Mouse (Mus musculus): ENCODE measurements around the gene Treh. TPM values are rescaled to one million over a fixed set of nuclear protein-coding genes. Genes with fewer than 3 reads are reported as not detected.
A peak's percentile ranks its signal among the peaks of the same experiment; 100 is the strongest.

The Treh gene
- total and polyA plus RNA-seq, 2 experiments from 2014 or later: not detected

DNA sequence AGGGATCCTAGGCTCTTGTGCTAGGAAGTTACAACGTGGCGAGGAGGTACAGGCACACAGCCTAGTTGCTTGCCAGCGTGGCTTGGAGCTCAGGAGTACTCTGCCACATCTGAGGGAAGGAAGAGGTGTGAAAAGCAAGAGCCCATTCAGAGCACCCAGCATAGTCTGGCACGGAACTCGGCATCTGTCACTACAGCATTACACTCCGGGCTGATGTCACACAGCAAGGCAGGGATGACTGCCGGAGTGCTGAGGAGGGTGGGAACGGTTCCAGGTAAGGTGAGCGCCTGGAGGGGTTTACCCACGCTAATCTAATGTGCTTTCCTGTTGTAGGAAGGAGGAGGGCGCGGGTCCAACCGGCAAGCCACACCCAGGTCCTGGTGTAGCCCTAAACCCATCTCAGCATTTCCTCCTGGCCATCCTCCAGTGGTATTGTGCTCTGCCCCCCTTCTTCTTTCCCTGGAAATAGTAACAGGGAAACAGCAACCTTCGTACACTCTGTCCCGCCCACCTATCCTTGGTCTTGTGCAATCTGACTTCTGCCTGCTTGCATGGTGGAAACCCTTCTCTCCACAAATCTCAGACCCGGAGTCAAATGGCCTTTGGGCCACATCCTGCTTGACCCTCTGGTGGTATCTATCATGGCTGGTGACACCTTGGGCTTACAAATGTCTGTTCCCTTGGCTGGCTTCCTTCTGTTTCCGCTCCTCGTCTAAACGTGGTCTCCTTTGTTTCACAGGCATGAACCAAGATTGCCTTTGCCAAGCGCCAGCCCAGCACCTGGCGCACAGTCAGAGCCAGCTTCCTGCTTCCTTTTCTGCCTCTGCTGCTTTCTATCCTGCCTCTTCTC, 18.9 kb downstream of the Treh start:
- peak overlapping the region; percentile 6; the same call in 1 of the 2 replicates for H3K27ac ChIP-seq (ENCODE audit: low read depth, low read length)
- H3K9me3 ChIP-seq (ENCODE audit: low read length): no peaks in the 10 kb centered on the region
- ATAC-seq (ENCODE audit: low FRiP score): no peak
- H3K4me1 ChIP-seq (ENCODE audit: insufficient read depth, low read length): 0 out of 2 replicates have a peak, but pooled peaks cover 2% of the 10 kb centered on the region
- no peaks in the 10 kb centered on the region for H3K27me3 ChIP-seq (ENCODE audit: insufficient read depth, low read length)
- H3K4me2 ChIP-seq (ENCODE audit: low read depth, low read length, poor library complexity, severe bottlenecking): no peak overlapping the region
- peaks cover 48% of the 10 kb centered on the region for H3K36me3 ChIP-seq (ENCODE audit: insufficient read depth, low read length)
- 83% methylated on average over 21 of the region's 21 CpGs for WGBS
- H3K4me3 ChIP-seq (ENCODE audit: low read depth, low read length): no peak overlapping the region
- no peak overlapping the region for H3K9ac ChIP-seq (replicated peaks; ENCODE audit: low read length, poor library complexity, severe bottlenecking)
- no peak for TF ChIP-seq CTCF (IDR thresholded peaks at IDR 0.05)
- DNase-seq (ENCODE audit: low spot score): peak; percentile 65

DNA sequence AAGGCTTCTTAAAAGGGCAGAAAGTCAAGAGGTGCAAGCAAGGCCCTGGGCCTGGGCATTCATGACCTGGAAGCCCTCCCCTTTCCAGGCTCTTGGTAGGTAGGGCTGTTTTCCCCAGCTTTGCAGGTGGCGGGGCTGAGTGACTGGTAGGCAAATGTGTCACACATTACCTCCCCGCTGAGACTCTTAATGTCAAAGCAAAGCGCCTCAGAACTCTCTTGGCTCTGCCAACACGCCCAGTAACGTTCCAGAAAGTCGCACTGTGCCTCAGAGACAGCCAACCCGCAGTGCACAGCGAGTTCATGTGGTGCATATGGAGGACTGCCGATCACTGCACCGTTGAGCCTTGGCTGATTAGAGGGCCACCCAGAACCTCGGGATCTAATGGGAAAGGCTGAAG, 20.0 kb downstream of the Treh start:
- Histone ChIP-seq H3K9me3 (ENCODE audit: low read length) (no peaks in the 10 kb centered on the region), H3K36me3 (ENCODE audit: insufficient read depth, low read length) (peaks cover 48% of the 10 kb centered on the region), H3K9ac (replicated peaks; ENCODE audit: low read length, poor library complexity, severe bottlenecking) (no peak overlapping the region), H3K4me3 (ENCODE audit: low read depth, low read length) (no peak overlapping the region), H3K27ac (ENCODE audit: low read depth, low read length) (no peak overlapping the region), H3K4me1 (ENCODE audit: insufficient read depth, low read length) (no peaks in the 10 kb centered on the region), H3K4me2 (ENCODE audit: low read depth, low read length, poor library complexity, severe bottlenecking) (no peak overlapping the region), H3K27me3 (ENCODE audit: insufficient read depth, low read length) (no peaks in the 10 kb centered on the region)
- WGBS: 88% methylated on average over 11 of the region's 11 CpGs
- no peak for TF ChIP-seq CTCF (IDR thresholded peaks at IDR 0.05)
- no peak for ATAC-seq (ENCODE audit: low FRiP score)
- no peak for DNase-seq (ENCODE audit: low spot score)

- no peak for TF ChIP-seq CTCF (IDR thresholded peaks at IDR 0.05)
- Histone ChIP-seq H3K36me3 (ENCODE audit: insufficient read depth, low read length) (peaks cover 72% of the 10 kb centered on the region), H3K9ac (replicated peaks; ENCODE audit: low read length, poor library complexity, severe bottlenecking) (no peak overlapping the region), H3K4me3 (ENCODE audit: low read depth, low read length) (no peak overlapping the region), H3K4me2 (ENCODE audit: low read depth, low read length, poor library complexity, severe bottlenecking) (no peak overlapping the region), H3K4me1 (ENCODE audit: insufficient read depth, low read length) (no peaks in the 10 kb centered on the region), H3K27me3 (ENCODE audit: insufficient read depth, low read length) (no peaks in the 10 kb centered on the region), H3K9me3 (ENCODE audit: low read length) (no peaks in the 10 kb centered on the region), H3K27ac (ENCODE audit: low read depth, low read length) (no peak overlapping the region)
- DNase-seq (ENCODE audit: low spot score) (no peak), ATAC-seq (ENCODE audit: low FRiP score) (no peak)
- WGBS: 94% methylated on average over 16 of the region's 16 CpGs
Observed at GRCm38 (mm10) chr9:44697866-44698265, 24.8 kb downstream of the Treh start.

DNA sequence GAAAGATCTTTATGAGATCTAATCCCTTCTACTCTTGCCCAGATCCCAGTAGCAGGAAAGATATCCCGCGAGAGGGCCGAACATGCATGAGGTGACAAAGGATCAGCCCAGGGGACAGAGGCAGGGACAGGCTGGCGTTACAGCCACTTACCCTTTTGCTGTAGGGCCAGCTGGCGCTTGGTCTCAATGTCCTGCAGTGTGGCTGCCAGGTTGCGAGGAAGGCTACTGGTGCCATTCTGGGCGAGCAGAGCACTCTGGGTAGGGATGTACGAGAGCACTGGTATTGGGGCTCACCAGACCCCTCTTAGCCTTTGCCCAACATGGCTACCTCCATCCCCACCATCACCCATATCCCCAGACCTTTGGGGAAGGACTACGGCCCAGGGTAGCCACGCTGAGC, 26.2 kb downstream of the Treh start:
- H3K9ac ChIP-seq (replicated peaks; ENCODE audit: low read length, poor library complexity, severe bottlenecking): no peak overlapping the region
- no peak for TF ChIP-seq CTCF (IDR thresholded peaks at IDR 0.05)
- H3K36me3 ChIP-seq (ENCODE audit: insufficient read depth, low read length): peaks cover 71% of the 10 kb centered on the region
- H3K9me3 ChIP-seq (ENCODE audit: low read length): no peaks in the 10 kb centered on the region
- no peak for DNase-seq (ENCODE audit: low spot score)
- H3K4me2 ChIP-seq (ENCODE audit: low read depth, low read length, poor library complexity, severe bottlenecking): no peak overlapping the region
- H3K4me3 ChIP-seq (ENCODE audit: low read depth, low read length): no peak overlapping the region
- 89% methylated on average over 9 of the region's 10 CpGs for WGBS
- no peak for ATAC-seq (ENCODE audit: low FRiP score)
- H3K4me1 ChIP-seq (ENCODE audit: insufficient read depth, low read length): no peaks in the 10 kb centered on the region
- no peak overlapping the region for H3K27ac ChIP-seq (ENCODE audit: low read depth, low read length)
- H3K27me3 ChIP-seq (ENCODE audit: insufficient read depth, low read length): no peaks in the 10 kb centered on the region

- H3K27ac ChIP-seq (ENCODE audit: low read depth, low read length): no peak overlapping the region
- TF ChIP-seq CTCF (IDR thresholded peaks at IDR 0.05): no peak
- no peak overlapping the region for H3K9ac ChIP-seq (replicated peaks; ENCODE audit: low read length, poor library complexity, severe bottlenecking)
- WGBS: 90% methylated on average over 5 of the region's 5 CpGs
- no peaks in the 10 kb centered on the region for H3K27me3 ChIP-seq (ENCODE audit: insufficient read depth, low read length)
- H3K4me2 ChIP-seq (ENCODE audit: low read depth, low read length, poor library complexity, severe bottlenecking): no peak overlapping the region
- no peak for DNase-seq (ENCODE audit: low spot score)
- ATAC-seq (ENCODE audit: low FRiP score): no peak
- no peak overlapping the region for H3K4me3 ChIP-seq (ENCODE audit: low read depth, low read length)
- H3K4me1 ChIP-seq (ENCODE audit: insufficient read depth, low read length): no peaks in the 10 kb centered on the region
- H3K9me3 ChIP-seq (ENCODE audit: low read length): no peaks in the 10 kb centered on the region
- peaks cover 67% of the 10 kb centered on the region for H3K36me3 ChIP-seq (ENCODE audit: insufficient read depth, low read length)
Observed at GRCm38 (mm10) chr9:44699730-44700129, 26.7 kb downstream of the Treh start.

DNA sequence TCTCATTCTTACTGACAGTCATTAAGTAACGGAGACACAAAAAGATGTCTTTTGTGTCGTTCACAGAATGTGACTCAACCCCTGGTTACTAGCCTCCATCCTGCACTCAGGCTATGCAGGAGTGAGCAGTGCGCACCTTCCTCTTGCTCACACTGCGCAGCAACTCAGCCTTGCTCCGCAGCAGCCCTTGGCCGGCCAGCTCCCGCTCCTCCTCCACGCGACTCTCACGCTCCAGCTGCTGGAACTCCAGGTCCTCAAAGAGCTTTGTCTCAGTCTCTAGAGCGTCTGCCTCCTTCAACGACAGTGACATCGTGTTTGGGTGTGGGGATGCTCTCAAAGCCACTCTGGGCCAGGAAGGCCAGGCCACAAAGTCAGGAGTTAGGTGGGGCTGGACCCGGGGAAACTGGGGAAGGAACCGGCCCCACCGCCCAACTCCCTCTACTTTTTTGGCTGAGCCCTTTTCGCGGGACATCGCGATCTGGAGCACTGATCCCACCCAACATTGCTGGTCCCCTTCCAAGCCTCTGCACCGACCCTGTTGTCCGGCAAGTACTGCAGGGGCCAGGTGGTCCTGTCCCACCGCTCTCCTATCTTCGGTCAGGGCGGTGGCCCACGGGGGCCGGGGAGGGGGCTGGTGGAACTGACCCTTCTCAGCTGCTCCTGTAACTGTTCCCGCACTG, 34.9 kb downstream of the Treh start:
- no peak for DNase-seq (ENCODE audit: low spot score)
- H3K27ac ChIP-seq (ENCODE audit: low read depth, low read length): no peak overlapping the region
- WGBS: 21% methylated on average over 28 of the region's 28 CpGs
- H3K4me2 ChIP-seq (ENCODE audit: low read depth, low read length, poor library complexity, severe bottlenecking): peak overlapping the region; percentile 42
- no peaks in the 10 kb centered on the region for H3K9me3 ChIP-seq (ENCODE audit: low read length)
- TF ChIP-seq CTCF (IDR thresholded peaks at IDR 0.05): no peak
- peak; percentile 15; the same call in 1 of the 2 replicates for ATAC-seq (ENCODE audit: low FRiP score)
- peak overlapping the region; percentile 6; the same call in 1 of the 2 replicates for H3K4me3 ChIP-seq (ENCODE audit: low read depth, low read length)
- H3K4me1 ChIP-seq (ENCODE audit: insufficient read depth, low read length): peaks cover 8% of the 10 kb centered on the region; the same call in 1 of the 2 replicates
- peaks cover 64% of the 10 kb centered on the region for H3K36me3 ChIP-seq (ENCODE audit: insufficient read depth, low read length)
- no peak overlapping the region for H3K9ac ChIP-seq (replicated peaks; ENCODE audit: low read length, poor library complexity, severe bottlenecking)
- no peaks in the 10 kb centered on the region for H3K27me3 ChIP-seq (ENCODE audit: insufficient read depth, low read length)
